In the genomic region with DNA sequence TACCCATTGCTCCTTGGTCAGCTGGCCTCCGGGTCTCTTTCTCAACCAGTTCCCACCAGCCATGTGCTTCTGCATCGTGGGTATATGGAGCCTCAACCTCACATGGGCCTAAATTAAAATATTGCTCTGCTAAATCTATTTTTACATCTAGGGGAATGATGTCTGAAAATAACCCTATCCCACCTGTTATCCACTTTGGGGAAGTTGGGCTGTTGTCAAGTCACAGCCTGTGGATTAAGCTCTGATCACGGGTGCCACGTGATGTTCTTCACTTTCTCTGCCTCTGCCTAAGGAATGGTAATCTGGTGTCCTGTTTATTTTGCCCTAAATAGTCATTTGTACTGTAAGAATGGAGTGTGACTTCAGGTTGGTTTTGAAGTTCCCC, we compare ENCODE assay signal across 9 mouse cellular contexts. TPM values are rescaled to one million over a fixed set of nuclear protein-coding genes. Genes with fewer than 3 reads are reported as not detected.
DNase-seq lines count a peak whose midpoint lies in the region; ATAC-seq and TF ChIP-seq lines count a peak whose summit lies in the region.
"Had no signal": no experiment of that assay in that cellular context is flagged by ENCODE, and none has a peak within 500 bp of the region (broad histone marks: within the 10 kb centered on the region; RNA-seq: fewer than 3 reads in every experiment).

No protein-coding gene starts in this region.

- H3K79me3 ChIP-seq in C2C12 (ENCODE audit: low read depth), result peaks cover 84% of the 10 kb centered on the region

- no peak overlapping the region for H3K9ac ChIP-seq in heart, embryonic 15.5 days
- H3K9ac ChIP-seq in intestine, embryonic 16.5 days (ENCODE audit: low read depth, low read length), result peak overlapping the region; percentile 52; the same call in 1 of the 2 replicates

- ATAC-seq in heart, embryonic 15.5 days (replicated peaks; ENCODE audit: insufficient number of reproducible peaks, insufficient read depth, low FRiP score, low read depth), result no peak
- peak; percentile 18 for ATAC-seq in intestine, embryonic 16.5 days
- no peak for ATAC-seq in activated CD4-positive, CD25-positive, alpha-beta regulatory T cell, adult 4 months
- no peak for ATAC-seq in megakaryocyte, adult 5-6 weeks (ENCODE audit: poor library complexity, severe bottlenecking)

- no peaks in the 10 kb centered on the region for H3K36me3 ChIP-seq in heart, embryonic 15.5 days
- H3K36me3 ChIP-seq in C2C12 (ENCODE audit: control insufficient read depth, insufficient read depth), result peaks cover 3% of the 10 kb centered on the region
- H3K36me3 ChIP-seq in forebrain, embryonic 10.5 days (replicated peaks), result no peaks in the 10 kb centered on the region
- H3K36me3 ChIP-seq in intestine, embryonic 16.5 days (ENCODE audit: control insufficient read depth, insufficient read depth, low read length), result no peaks in the 10 kb centered on the region

- 22% methylated on average over 4 of the region's 4 CpGs for WGBS in heart, embryonic 15.5 days
- 46% methylated on average over 4 of the region's 4 CpGs for WGBS in forebrain, embryonic 10.5 days
- 31% methylated on average over 4 of the region's 4 CpGs for WGBS in intestine, embryonic 16.5 days

- H3K27me3 ChIP-seq in heart, embryonic 15.5 days, result no peaks in the 10 kb centered on the region
- H3K27me3 ChIP-seq in C2C12 (ENCODE audit: control insufficient read depth, insufficient read depth, insufficient read length), result no peaks in the 10 kb centered on the region
- H3K27me3 ChIP-seq in forebrain, embryonic 10.5 days (ENCODE audit: poor library complexity, severe bottlenecking), result no peaks in the 10 kb centered on the region
- H3K27me3 ChIP-seq in intestine, embryonic 16.5 days (replicated peaks; ENCODE audit: control insufficient read depth, insufficient read depth, low read length), result no peaks in the 10 kb centered on the region
- H3K27me3 ChIP-seq: CH12.LX had no signal

- H3ac ChIP-seq in C2C12 (ENCODE audit: control insufficient read depth, insufficient read length, low read depth), result peak overlapping the region; percentile 20

- H3K4me2 ChIP-seq in heart, embryonic 15.5 days, result peak overlapping the region; percentile 48; the same call in 1 of the 2 replicates
- peak overlapping the region; percentile 26; the same call in 1 of the 2 replicates for H3K4me2 ChIP-seq in intestine, embryonic 16.5 days (ENCODE audit: low read depth, low read length)

- no peak for TF ChIP-seq CTCF in C2C12 (IDR thresholded peaks at IDR 0.05; ENCODE audit: control insufficient read depth, insufficient read depth, insufficient read length)

- no peak for DNase-seq in heart, postnatal 4 days
- DNase-seq in forebrain, embryonic 10.5 days (ENCODE audit: extremely low spot score, low spot score), result no peak
- no peak for DNase-seq in right cerebral cortex, postnatal 36 days (ENCODE audit: low spot score in 2 of 2)

- H3K27ac ChIP-seq in heart, embryonic 15.5 days, result peak overlapping the region; percentile 87
- H3K27ac ChIP-seq in forebrain, embryonic 10.5 days, result peak overlapping the region; percentile 71; the same call in 1 of the 2 replicates
- peak overlapping the region; percentile 86 for H3K27ac ChIP-seq in intestine, embryonic 16.5 days (ENCODE audit: low read length)

- H3K79me2 ChIP-seq in C2C12 (ENCODE audit: control insufficient read depth, insufficient read depth), result peaks cover 95% of the 10 kb centered on the region

- no peak overlapping the region for H3K4me3 ChIP-seq in heart, embryonic 15.5 days
- no peak overlapping the region for H3K4me3 ChIP-seq in C2C12 (ENCODE audit: insufficient read depth, poor library complexity, severe bottlenecking)
- H3K4me3 ChIP-seq in forebrain, embryonic 10.5 days, result no peak overlapping the region
- H3K4me3 ChIP-seq in intestine, embryonic 16.5 days (ENCODE audit: low read length), result no peak overlapping the region

- no peaks in the 10 kb centered on the region for H3K9me3 ChIP-seq in heart, embryonic 15.5 days (replicated peaks)
- H3K9me3 ChIP-seq in forebrain, embryonic 10.5 days, result no peaks in the 10 kb centered on the region
- H3K9me3 ChIP-seq in intestine, embryonic 16.5 days (ENCODE audit: control insufficient read depth, low read length), result no peaks in the 10 kb centered on the region

- H3K4me1 ChIP-seq in heart, embryonic 15.5 days (replicated peaks), result peaks cover 85% of the 10 kb centered on the region
- peaks cover 87% of the 10 kb centered on the region for H3K4me1 ChIP-seq in forebrain, embryonic 10.5 days
- peaks cover 59% of the 10 kb centered on the region for H3K4me1 ChIP-seq in intestine, embryonic 16.5 days (ENCODE audit: control insufficient read depth, insufficient read depth, low read length)

TF ChIP-seq in C2C12, 6 proteins besides CTCF, POLR2A, EP300 and RAD21:
- TF ChIP-seq MYOD1 (IDR thresholded peaks at IDR 0.05; ENCODE audit: control insufficient read depth, insufficient read length, low read depth), result peak; percentile 55
- peak; percentile 97 for TF ChIP-seq USF1 (IDR thresholded peaks at IDR 0.05; ENCODE audit: low read depth)
- peak; percentile 67 for TF ChIP-seq MAX (IDR thresholded peaks at IDR 0.05)
- no peak for TF ChIP-seq MYOG (IDR thresholded peaks at IDR 0.05; ENCODE audit: control insufficient read depth, extremely low read depth, insufficient read length)
- no peak for TF ChIP-seq CEBPB (IDR thresholded peaks at IDR 0.05; ENCODE audit: low read depth)

RNA-seq across cellular contexts. Expression of gene Tead1, which starts 17.7 kb away (rescaled TPM):
- polyA plus RNA-seq in heart, embryonic 15.5 days (2015; fragmentation: Nextera tagmentation; extraction: Ambion mirVana), result 27.5 and 32.3 TPM in 2 replicates
- 100 to 1,000 TPM; 180 to 186 TPM for total RNA-seq in heart, postnatal 4 days (2021)
- polyA plus RNA-seq in C2C12 (2012; fragmentation: generic; extraction: Trizol), result 25.1 TPM
- polyA plus RNA-seq in forebrain, embryonic 10.5 days (2016; fragmentation: Nextera tagmentation; extraction: Ambion mirVana), result 18.1 and 18.4 TPM in 2 replicates
- 9.5 and 10.9 TPM in 2 replicates for polyA plus RNA-seq in intestine, embryonic 16.5 days (2015; fragmentation: Nextera tagmentation; extraction: Ambion mirVana)
- under 1 TPM in 1 of 2 experiments, not detected in 1; 0.60 TPM for polyA plus RNA-seq in activated CD4-positive, CD25-positive, alpha-beta regulatory T cell, adult 4 months (2017; shearing (Covaris generic))
- 0.14 TPM in 1 of 2 replicates, not detected in the other for total RNA-seq in megakaryocyte, adult 5-6 weeks (2015)
- total RNA-seq in megakaryocyte, adult 5-6 weeks (2017), result not detected in 2 replicates
- total RNA-seq: CH12.LX had no signal
